Mouse (Mus musculus) left cerebral cortex, adult 18-20 months (tissue): ENCODE measurements around the gene Snapin. TPM values are rescaled to one million over a fixed set of nuclear protein-coding genes. Genes with fewer than 3 reads are reported as not detected.

Experiments used
- DNase-seq, 2 experiments: peaks; one replicate each; pipeline ENCODE4 v3.0.0; 2021 to 2022; ENCODE audit warnings: low spot score in 2 of 2, mixed read lengths in 1 of 2
- total RNA-seq, 2 experiments: library from RNA; stranded (reverse); gene quantifications; 2 replicates each; pipeline ENCODE4 v1.2.3; 2021

Gene Snapin
- total RNA-seq, 2 experiments from 2014 or later = 55.5 to 57.0 TPM

GRCm38 (mm10) chr3:90508287-90508949 lies 17.6 kb upstream of the Snapin start:
- no peak for DNase-seq

GRCm38 (mm10) chr3:90506362-90506761 lies 15.5 kb upstream of the Snapin start:
- no peak for DNase-seq

- DNase-seq = no peak
These were observed 14.4 kb upstream of the Snapin start for GRCm38 (mm10) chr3:90505216-90505615.

DNA sequence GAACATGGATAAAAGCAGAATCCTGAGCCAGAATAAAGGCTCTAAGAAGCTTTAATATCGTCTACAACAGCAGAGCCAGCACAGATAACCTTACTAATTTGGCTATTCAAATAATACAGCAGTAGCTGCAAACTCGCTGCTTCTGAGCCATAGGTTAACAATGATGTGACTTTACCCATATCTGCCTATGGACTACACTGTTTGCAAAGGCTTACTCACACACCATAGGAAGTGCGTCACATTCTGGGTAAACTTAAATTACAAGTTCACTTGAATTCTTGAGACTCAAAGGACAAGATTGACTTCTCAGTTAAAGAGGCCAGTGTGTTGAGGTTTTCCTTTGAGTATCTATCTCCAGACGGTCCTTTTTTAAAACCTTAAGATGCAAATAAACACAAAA lies 12.6 kb upstream of the Snapin start:
- DNase-seq = no peak

- no peak for DNase-seq
These were observed 6.8 kb upstream of the Snapin start for GRCm38 (mm10) chr3:90497597-90497996.

- no peak for DNase-seq
These were observed 5.2 kb upstream of the Snapin start for GRCm38 (mm10) chr3:90495850-90496525.

- no peak for DNase-seq
These were observed 3.2 kb upstream of the Snapin start for GRCm38 (mm10) chr3:90493831-90494540.

DNA sequence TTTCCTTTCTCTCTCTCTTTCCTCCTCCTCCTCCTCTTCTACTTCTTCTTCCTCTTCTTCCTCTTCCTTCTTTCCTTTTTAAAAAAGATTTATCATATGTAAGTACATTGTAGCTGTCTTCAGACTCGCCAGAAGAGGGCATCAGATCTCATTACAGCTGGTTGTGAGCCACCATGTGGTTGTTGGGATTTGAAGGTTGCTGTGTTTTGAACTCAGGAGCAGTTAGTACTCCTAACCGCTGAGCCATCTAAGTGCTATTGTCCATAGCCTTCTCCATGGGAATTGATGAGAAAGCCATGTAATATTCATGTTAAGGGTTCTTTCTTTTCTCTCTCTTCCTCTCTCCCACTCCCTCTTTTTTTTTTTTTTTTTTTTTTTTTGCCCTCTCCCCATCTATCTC lies 517 bp upstream of the Snapin start:
- DNase-seq = peak in 1 of 2 experiments; percentile 41

DNA sequence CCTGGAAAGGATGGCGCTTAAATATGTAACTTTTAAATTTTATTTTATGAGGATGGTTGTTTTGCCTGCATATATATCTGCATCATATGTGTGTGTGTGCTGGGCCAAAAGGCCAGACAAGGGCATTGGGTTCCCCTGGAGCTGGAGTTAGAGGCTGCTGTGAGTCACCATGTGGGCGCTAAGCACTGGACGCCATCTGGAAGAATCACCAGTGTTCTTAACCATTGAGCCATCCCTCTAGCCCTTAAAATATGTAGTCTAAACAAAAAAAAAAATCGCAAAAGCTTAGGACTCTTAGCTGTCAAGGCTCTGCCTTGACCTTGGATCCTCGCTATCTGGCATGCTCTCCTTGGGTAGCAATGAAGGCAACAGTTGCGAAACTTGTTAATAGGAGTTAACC lies 2.3 kb downstream of the Snapin start:
- DNase-seq = no peak

- DNase-seq = no peak
These were observed 3.8 kb downstream of the Snapin start for GRCm38 (mm10) chr3:90486998-90487397.

- DNase-seq = peak; percentile 93 to 96
These were observed 14.8 kb downstream of the Snapin start, which contains the start of gene Ilf2 for GRCm38 (mm10) chr3:90475831-90476611. Ilf2 (plus strand) TSS chr3:90476126.

DNA sequence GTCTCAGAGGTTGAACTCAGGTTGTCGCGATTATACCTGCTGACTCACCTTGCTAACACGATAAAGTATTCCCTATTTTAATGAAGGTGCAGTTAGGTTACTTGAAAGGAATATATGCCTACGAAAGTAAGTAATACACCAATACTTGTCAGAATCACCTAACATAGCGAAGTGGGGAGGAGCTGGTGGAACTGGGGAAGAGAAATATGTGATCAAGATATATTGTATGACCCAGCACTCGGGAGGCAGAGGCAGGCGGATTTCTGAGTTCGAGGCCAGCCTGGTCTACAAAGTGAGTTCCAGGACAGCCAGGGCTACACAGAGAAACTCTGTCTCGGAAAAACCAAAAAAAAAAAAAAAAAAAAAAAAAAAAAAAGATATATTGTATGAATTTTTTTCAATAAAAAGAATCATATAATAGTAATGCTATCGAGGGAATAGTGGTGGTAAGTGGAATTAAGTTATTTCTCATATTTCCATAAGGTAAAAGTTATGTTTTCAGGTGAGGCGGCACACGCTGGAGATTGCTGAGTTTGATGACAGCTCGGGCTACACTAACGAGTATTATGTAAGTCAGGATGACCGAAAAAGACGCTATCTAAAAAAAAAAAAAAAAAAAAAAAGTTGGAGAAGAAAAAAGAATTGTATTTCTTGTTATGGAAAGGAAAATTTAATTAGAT lies 15.5 kb downstream of the Snapin start:
- no peak for DNase-seq

DNA sequence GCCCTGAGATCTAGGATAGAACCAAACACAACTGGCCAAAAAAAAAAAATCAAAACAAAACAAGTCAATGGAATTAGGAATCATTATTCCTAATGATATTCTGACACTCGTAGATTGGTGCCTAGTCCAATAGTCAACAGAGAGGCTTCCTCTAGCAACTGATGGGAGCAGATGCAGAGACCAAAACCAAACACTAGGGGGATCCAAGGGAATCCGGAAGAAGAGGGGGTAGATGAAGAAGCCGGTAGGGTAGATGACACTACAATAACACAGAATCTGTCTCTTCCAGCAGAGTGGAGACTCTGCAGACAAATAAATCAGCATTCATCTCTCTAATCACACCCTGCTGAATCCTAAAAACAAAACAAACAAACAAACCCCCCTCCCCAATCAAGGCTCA lies 18.6 kb downstream of the Snapin start:
- peak in 1 of 2 experiments; percentile 40 for DNase-seq

- no peak for DNase-seq
These were observed 23.1 kb downstream of the Snapin start for GRCm38 (mm10) chr3:90467618-90468300.

DNA sequence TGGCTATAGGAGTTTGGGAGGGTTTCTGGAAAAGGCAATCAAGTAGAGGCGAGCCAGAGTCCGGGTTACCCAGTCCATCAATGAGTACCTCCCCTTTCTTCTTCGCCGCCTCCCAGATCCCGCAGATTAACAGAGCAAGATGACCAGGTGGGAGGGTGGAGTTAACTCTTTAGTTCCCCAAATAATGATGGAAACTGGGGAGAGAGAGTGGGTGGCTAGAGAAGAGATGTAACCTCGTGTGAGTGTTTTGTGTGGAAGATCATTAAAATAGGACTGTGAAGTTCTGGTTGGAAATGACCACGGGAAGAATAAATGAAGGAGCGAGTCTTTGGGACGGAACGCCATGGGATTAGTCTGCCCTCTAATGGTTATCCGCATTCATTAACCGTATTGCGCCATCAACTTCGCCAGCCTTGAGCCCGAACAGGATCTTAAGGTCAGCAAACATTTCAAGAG lies 24.5 kb downstream of the Snapin start:
- peak; percentile 52 to 61 for DNase-seq

- DNase-seq = no peak
These were observed 25.0 kb downstream of the Snapin start, which contains the start of gene Npr1 for GRCm38 (mm10) chr3:90465686-90466310. Npr1 (minus strand) TSS chr3:90465866.

GRCm38 (mm10) chr3:90465081-90465685 lies 25.6 kb downstream of the Snapin start:
- DNase-seq = peak in 1 of 2 experiments; percentile 10

GRCm38 (mm10) chr3:90464552-90465080 lies 26.2 kb downstream of the Snapin start:
- no peak for DNase-seq

GRCm38 (mm10) chr3:90462579-90462978 lies 28.3 kb downstream of the Snapin start:
- no peak for DNase-seq
